Mouse (Mus musculus): ENCODE results near the gene Rbm20. TPM values are rescaled to one million over a fixed set of nuclear protein-coding genes. Genes with fewer than 3 reads are reported as not detected.

Gene Rbm20
- 1.4 and 2.5 TPM in 2 replicates for total RNA-seq (2012; rRNA removed)

DNA sequence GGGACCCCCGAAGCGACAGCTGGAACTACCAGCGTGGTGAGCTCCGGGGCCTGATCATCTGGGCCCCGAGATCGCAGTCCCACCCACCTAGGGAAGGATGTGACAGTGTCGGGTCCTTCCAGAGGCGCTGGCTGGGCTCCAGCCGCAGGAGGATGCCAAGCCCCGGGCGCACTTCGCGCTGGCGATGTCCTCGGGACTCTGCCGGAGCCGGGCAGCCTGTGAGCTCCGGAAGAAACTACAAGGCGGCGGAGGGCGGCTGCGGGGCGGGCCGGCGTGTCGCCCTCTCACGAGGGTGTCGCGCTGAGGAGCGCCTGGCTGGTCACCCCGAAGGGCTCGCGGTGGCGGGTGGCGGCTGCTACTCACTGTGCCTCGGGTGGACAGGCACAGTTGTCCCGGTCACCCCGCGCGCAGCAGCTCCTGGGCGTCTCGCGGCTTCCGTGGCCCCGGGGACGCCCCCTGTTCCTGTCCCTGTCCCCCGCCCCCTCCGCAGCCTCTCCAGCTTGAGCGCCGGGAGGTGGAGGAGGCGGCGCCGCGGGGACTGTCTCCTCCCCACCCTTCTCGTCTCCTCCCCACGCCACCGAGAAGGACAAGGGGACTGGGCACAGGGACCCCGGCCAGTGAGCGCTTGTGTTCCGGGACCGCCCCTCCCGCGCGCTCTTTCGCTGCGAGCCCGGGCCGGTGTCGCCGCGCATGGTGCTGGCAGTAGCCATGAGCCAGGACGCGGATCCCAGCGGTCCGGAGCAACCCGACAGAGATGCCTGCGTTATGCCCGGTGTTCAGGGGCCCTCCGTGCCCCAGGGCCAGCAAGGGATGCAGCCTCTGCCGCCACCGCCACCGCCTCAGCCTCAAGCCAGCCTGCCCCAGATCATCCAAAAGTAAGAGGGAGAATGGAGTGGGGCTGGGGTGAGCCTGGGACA, at the start of gene Rbm20:
Gene Rbm20 (plus strand): TSS at position 589 of the 917 bp plus-strand sequence.
- no peak within 1 kb of the TSS for H3K27ac ChIP-seq (ENCODE audit: insufficient read depth, low read depth, low read length, poor library complexity, severe bottlenecking)
- no peaks in the 10 kb centered on the region for H3K36me3 ChIP-seq (ENCODE audit: control insufficient read depth, insufficient read depth, low read length, poor library complexity, severe bottlenecking)
- DNase-seq (ENCODE audit: low read depth, low spot score), result no peak
- no peaks in the 10 kb centered on the region for H3K9me3 ChIP-seq (ENCODE audit: control insufficient read depth, insufficient read depth, low read depth, low read length)
- peaks cover 1 to 9% of the 10 kb centered on the region in 2 experiments; a peak in 3 of 4 replicates for H3K4me1 ChIP-seq (ENCODE audit: control insufficient read depth in 2 of 2, insufficient read depth in 2 of 2, low read length in 2 of 2, poor library complexity in 1 of 2)
- peak within 1 kb of the TSS; percentile 77 to 79 for H3K4me3 ChIP-seq (ENCODE audit: insufficient read depth in 1 of 2, low read depth in 1 of 2, low read length in 2 of 2, poor library complexity in 1 of 2, severe bottlenecking in 1 of 2)
- TF ChIP-seq MAFK (IDR thresholded peaks at IDR 0.05; ENCODE audit: insufficient read depth, low read depth, low read length) (no peak), ZNF384 (IDR thresholded peaks at IDR 0.05; ENCODE audit: low read depth, low read length) (no peak), ZC3H11A (IDR thresholded peaks at IDR 0.05; ENCODE audit: borderline replicate concordance, low read depth, low read length) (no peak)
- in situ Hi-C loops (cut with MboI; ENCODE audit: low sequenced_read_pairs in 2 of 2, unreplicated experiment in 2 of 2), result no loop called here
- peak within 1 kb of the TSS; percentile 65 for H3K9ac ChIP-seq (ENCODE audit: insufficient read depth, low read depth, low read length, poor library complexity, severe bottlenecking)

DNA sequence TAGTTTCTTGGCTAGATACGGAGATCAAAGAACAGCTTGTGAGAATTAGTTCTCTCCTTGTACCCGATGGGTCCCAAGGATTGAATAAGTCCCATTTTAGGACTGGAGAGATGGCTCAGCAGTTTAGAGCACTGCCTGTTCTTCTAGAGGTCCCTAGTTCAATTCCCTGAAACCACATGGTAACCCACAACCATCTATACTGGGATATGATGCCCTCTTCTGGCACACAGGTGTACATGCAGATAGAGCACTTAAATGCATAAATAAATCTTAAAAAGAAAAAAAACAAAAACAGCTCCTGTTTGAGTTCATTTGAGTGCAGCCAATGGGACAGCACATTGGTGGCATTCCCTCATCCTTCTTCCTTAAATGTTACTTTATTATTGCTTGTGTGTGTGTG, 39.1 kb upstream of the Rbm20 start:
- DNase-seq (ENCODE audit: low read depth, low spot score), result no peak
- H3K9ac ChIP-seq (ENCODE audit: insufficient read depth, low read depth, low read length, poor library complexity, severe bottlenecking), result no peak overlapping the region
- H3K9me3 ChIP-seq (ENCODE audit: control insufficient read depth, insufficient read depth, low read depth, low read length), result no peaks in the 10 kb centered on the region
- in situ Hi-C loops (cut with MboI; ENCODE audit: low sequenced_read_pairs in 2 of 2, unreplicated experiment in 2 of 2), result no loop called here
- H3K4me3 ChIP-seq (ENCODE audit: insufficient read depth in 1 of 2, low read depth in 1 of 2, low read length in 2 of 2, poor library complexity in 1 of 2, severe bottlenecking in 1 of 2), result no peak overlapping the region
- H3K27ac ChIP-seq (ENCODE audit: insufficient read depth, low read depth, low read length, poor library complexity, severe bottlenecking), result no peak overlapping the region
- no peaks in the 10 kb centered on the region for H3K4me1 ChIP-seq (ENCODE audit: control insufficient read depth in 2 of 2, insufficient read depth in 2 of 2, low read length in 2 of 2, poor library complexity in 1 of 2)
- TF ChIP-seq CHD2 (IDR thresholded peaks at IDR 0.05; ENCODE audit: low read depth, low read length), result no peak
- TF ChIP-seq HCFC1 (IDR thresholded peaks at IDR 0.05; ENCODE audit: borderline replicate concordance, insufficient read depth, low read length), result no peak
- no peak for TF ChIP-seq ZC3H11A (IDR thresholded peaks at IDR 0.05; ENCODE audit: borderline replicate concordance, low read depth, low read length)
- TF ChIP-seq MAFK (IDR thresholded peaks at IDR 0.05; ENCODE audit: insufficient read depth, low read depth, low read length), result no peak
- TF ChIP-seq ZNF384 (IDR thresholded peaks at IDR 0.05; ENCODE audit: low read depth, low read length), result no peak
- peaks cover 41% of the 10 kb centered on the region for H3K36me3 ChIP-seq (ENCODE audit: control insufficient read depth, insufficient read depth, low read length, poor library complexity, severe bottlenecking)

DNA sequence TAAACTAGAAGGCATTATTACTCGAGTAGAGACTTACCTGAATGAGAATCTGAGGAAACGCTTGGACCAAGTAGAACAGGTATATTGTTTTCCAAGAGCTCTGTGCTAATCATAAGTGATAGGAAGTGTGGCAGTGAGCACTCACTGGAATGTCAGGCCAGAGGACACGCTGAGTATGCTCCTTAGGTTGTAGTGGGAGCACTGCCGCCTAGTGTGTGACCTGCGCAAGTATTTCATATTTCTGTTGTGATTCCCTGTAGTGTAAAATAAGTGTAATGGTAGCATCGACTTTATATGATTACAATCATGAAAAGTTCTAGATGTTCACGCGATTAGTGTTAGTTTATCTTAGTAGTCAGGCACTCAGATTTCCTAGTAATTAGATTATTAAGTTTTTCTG, 38.4 kb upstream of the Rbm20 start:
- peaks cover 42% of the 10 kb centered on the region for H3K36me3 ChIP-seq (ENCODE audit: control insufficient read depth, insufficient read depth, low read length, poor library complexity, severe bottlenecking)
- no peak overlapping the region for H3K4me3 ChIP-seq (ENCODE audit: insufficient read depth in 1 of 2, low read depth in 1 of 2, low read length in 2 of 2, poor library complexity in 1 of 2, severe bottlenecking in 1 of 2)
- DNase-seq (ENCODE audit: low read depth, low spot score), result no peak
- TF ChIP-seq ZC3H11A (IDR thresholded peaks at IDR 0.05; ENCODE audit: borderline replicate concordance, low read depth, low read length) (no peak), MAFK (IDR thresholded peaks at IDR 0.05; ENCODE audit: insufficient read depth, low read depth, low read length) (no peak), CHD2 (IDR thresholded peaks at IDR 0.05; ENCODE audit: low read depth, low read length) (no peak), HCFC1 (IDR thresholded peaks at IDR 0.05; ENCODE audit: borderline replicate concordance, insufficient read depth, low read length) (no peak), ZNF384 (IDR thresholded peaks at IDR 0.05; ENCODE audit: low read depth, low read length) (no peak)
- no peaks in the 10 kb centered on the region for H3K4me1 ChIP-seq (ENCODE audit: control insufficient read depth in 2 of 2, insufficient read depth in 2 of 2, low read length in 2 of 2, poor library complexity in 1 of 2)
- no peaks in the 10 kb centered on the region for H3K9me3 ChIP-seq (ENCODE audit: control insufficient read depth, insufficient read depth, low read depth, low read length)
- in situ Hi-C loops (cut with MboI; ENCODE audit: low sequenced_read_pairs in 2 of 2, unreplicated experiment in 2 of 2), result no loop called here
- H3K9ac ChIP-seq (ENCODE audit: insufficient read depth, low read depth, low read length, poor library complexity, severe bottlenecking), result no peak overlapping the region
- no peak overlapping the region for H3K27ac ChIP-seq (ENCODE audit: insufficient read depth, low read depth, low read length, poor library complexity, severe bottlenecking)

DNA sequence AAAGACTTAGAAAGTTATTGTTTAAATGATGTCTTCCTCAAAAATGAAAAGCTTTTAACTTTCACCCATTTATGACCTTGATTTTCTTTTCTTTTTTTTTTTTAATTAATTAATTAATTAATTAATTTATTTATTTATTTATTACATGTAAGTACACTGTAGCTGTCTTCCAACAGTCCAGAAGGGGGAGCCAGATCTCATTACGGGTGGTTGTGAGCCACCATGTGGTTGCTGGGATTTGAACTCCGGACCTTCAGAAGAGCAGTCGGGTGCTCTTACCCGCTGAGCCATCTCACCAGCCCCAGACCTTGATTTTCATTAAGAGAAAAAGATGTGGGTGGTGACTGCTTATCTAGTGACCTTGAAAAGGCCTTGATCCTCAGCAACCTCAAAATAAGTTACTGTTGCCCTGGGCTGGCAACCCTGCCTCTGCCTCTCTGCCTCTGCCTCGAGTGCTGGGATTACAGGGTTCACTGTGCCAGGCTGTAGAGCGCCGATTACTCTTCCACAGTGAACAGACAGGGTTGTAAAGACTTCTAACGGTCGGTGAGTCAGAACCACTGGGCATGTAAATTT, 33.0 kb upstream of the Rbm20 start:
- no peaks in the 10 kb centered on the region for H3K4me1 ChIP-seq (ENCODE audit: control insufficient read depth in 2 of 2, insufficient read depth in 2 of 2, low read length in 2 of 2, poor library complexity in 1 of 2)
- no peak overlapping the region for H3K9ac ChIP-seq (ENCODE audit: insufficient read depth, low read depth, low read length, poor library complexity, severe bottlenecking)
- no peak overlapping the region for H3K27ac ChIP-seq (ENCODE audit: insufficient read depth, low read depth, low read length, poor library complexity, severe bottlenecking)
- H3K4me3 ChIP-seq (ENCODE audit: insufficient read depth in 1 of 2, low read depth in 1 of 2, low read length in 2 of 2, poor library complexity in 1 of 2, severe bottlenecking in 1 of 2), result no peak overlapping the region
- in situ Hi-C loops (cut with MboI; ENCODE audit: low sequenced_read_pairs in 2 of 2, unreplicated experiment in 2 of 2), result no loop called here
- no peaks in the 10 kb centered on the region for H3K9me3 ChIP-seq (ENCODE audit: control insufficient read depth, insufficient read depth, low read depth, low read length)
- H3K36me3 ChIP-seq (ENCODE audit: control insufficient read depth, insufficient read depth, low read length, poor library complexity, severe bottlenecking), result peaks cover 44% of the 10 kb centered on the region
- no peak for DNase-seq (ENCODE audit: low read depth, low spot score)
- TF ChIP-seq CHD2 (IDR thresholded peaks at IDR 0.05; ENCODE audit: low read depth, low read length) (no peak), HCFC1 (IDR thresholded peaks at IDR 0.05; ENCODE audit: borderline replicate concordance, insufficient read depth, low read length) (no peak), ZNF384 (IDR thresholded peaks at IDR 0.05; ENCODE audit: low read depth, low read length) (no peak), MAFK (IDR thresholded peaks at IDR 0.05; ENCODE audit: insufficient read depth, low read depth, low read length) (no peak), ZC3H11A (IDR thresholded peaks at IDR 0.05; ENCODE audit: borderline replicate concordance, low read depth, low read length) (no peak)
